In the genomic region with DNA sequence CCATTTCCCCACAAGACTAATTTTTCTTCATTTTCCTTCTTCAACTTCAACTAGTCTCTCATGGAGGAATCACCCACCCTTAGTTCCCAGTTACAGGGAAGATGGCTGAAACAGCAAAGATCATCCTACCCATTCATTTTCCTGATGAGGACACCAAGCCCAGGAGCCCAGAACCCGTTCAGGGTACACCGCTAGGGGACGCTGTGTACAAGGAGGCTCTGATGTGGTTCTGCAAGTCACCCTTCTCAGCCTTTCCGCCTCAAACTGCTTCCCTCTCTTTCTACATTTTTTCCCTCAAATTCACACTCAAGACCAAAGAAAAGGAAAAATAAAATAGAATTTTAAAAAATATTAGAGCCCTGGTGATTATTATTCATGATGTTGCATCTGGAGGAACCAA, we compare ENCODE assay signal across 8 mouse cellular contexts. TPM values are rescaled to one million over a fixed set of nuclear protein-coding genes. Genes with fewer than 3 reads are reported as not detected.
DNase-seq lines count a peak whose midpoint lies in the region; ATAC-seq lines count a peak whose summit lies in the region.

No protein-coding gene starts in this region.

- peak overlapping the region; percentile 86 for H3K4me2 ChIP-seq in forebrain, embryonic 12.5 days
- peak overlapping the region; percentile 94 for H3K4me2 ChIP-seq in lung, embryonic 15.5 days

- H3K4me1 ChIP-seq in forebrain, embryonic 12.5 days, result peaks cover 18% of the 10 kb centered on the region
- peaks cover 32% of the 10 kb centered on the region for H3K4me1 ChIP-seq in lung, embryonic 15.5 days

- H3K27ac ChIP-seq in forebrain, embryonic 12.5 days, result no peak overlapping the region
- peak overlapping the region; percentile 88 for H3K27ac ChIP-seq in lung, embryonic 15.5 days

- H3K36me3 ChIP-seq in forebrain, embryonic 12.5 days (replicated peaks), result no peaks in the 10 kb centered on the region
- no peaks in the 10 kb centered on the region for H3K36me3 ChIP-seq in lung, embryonic 15.5 days

- no peak overlapping the region for H3K9ac ChIP-seq in forebrain, embryonic 12.5 days
- 0 out of 2 replicates have a peak overlapping the region, but pooled peaks have one; percentile 72 for H3K9ac ChIP-seq in lung, embryonic 15.5 days

- H3K4me3 ChIP-seq in forebrain, embryonic 12.5 days (replicated peaks), result peak overlapping the region; percentile 70
- peak overlapping the region; percentile 71 for H3K4me3 ChIP-seq in lung, embryonic 15.5 days

- no peaks in the 10 kb centered on the region for H3K9me3 ChIP-seq in forebrain, embryonic 12.5 days
- no peaks in the 10 kb centered on the region for H3K9me3 ChIP-seq in lung, embryonic 15.5 days

- no peak for ATAC-seq in forebrain, embryonic 12.5 days (ENCODE audit: low FRiP score)
- ATAC-seq in lung, embryonic 15.5 days (ENCODE audit: borderline replicate concordance, extremely low read depth, low FRiP score, low TSS enrichment), result no peak

- H3K27me3 ChIP-seq in forebrain, embryonic 12.5 days, result peaks cover 11% of the 10 kb centered on the region; the same call in 1 of the 2 replicates
- H3K27me3 ChIP-seq in lung, embryonic 15.5 days, result no peaks in the 10 kb centered on the region

- intact Hi-C loops in heart, postnatal 14 days (cut with DNase I), result loop anchor here (2.0 to 5.0 kb wide), 4 partner anchors 110 to 285 kb away; no protein-coding TSS in a partner anchor

- 3% methylated on average over 4 of the region's 4 CpGs for WGBS in forebrain, embryonic 12.5 days
- WGBS in lung, embryonic 15.5 days, result 9% methylated on average over 4 of the region's 4 CpGs

- peak; percentile 48 for DNase-seq in A20 (ENCODE audit: low read depth, low spot score)
- peak; percentile 80 for DNase-seq in brain, adult 2 months (ENCODE audit: low read depth, low spot score)
- DNase-seq in heart, postnatal 14 days, result peak; percentile 84
- peak; percentile 89 to 90 for DNase-seq in kidney, postnatal 4 days
- DNase-seq in ovary, postnatal 10 days (ENCODE audit: low spot score), result peak; percentile 57
- DNase-seq in thymus, postnatal 4 days, result peak; percentile 85

RNA-seq across cellular contexts. Expression of a gene that starts 1.9 kb away (rescaled TPM):
- 45.9 and 50.2 TPM in 2 replicates for polyA plus RNA-seq in forebrain, embryonic 12.5 days (2016; fragmentation: Nextera tagmentation; extraction: Ambion mirVana)
- 10 to 100 TPM; 18.4 to 19.1 TPM for total RNA-seq in heart, postnatal 14 days (2021)
- polyA plus RNA-seq in lung, embryonic 15.5 days (2015; fragmentation: Nextera tagmentation; extraction: Ambion mirVana), result 36.7 and 38.6 TPM in 2 replicates
